Mouse (Mus musculus) stomach, postnatal 0 days (tissue): ENCODE results near the gene Actn1. TPM values are rescaled to one million over a fixed set of nuclear protein-coding genes. Genes with fewer than 3 reads are reported as not detected.

Experiments
- ATAC-seq: fragments of 200-750 bp; cut with Nextera tagmentation; 2 replicates; pipeline ENCODE4 v1.8.0; 2017; ENCODE audit not compliant: low FRiP score, low TSS enrichment
- DNase-seq: peaks from one replicate; pipeline ENCODE4 v3.0.0-alpha.2; 2016; ENCODE audit warnings: low spot score
- H3K27ac ChIP-seq: fragments of 300-500 bp; sonication (generic); replicated peaks from 2 replicates; pipeline ENCODE4 v1.5.1; 2014; ENCODE audit warnings: mild to moderate bottlenecking, control low read depth
- H3K27me3 ChIP-seq: fragments of 300-500 bp; sonication (generic); 2 replicates; pipeline ENCODE4 v1.6.1; 2014; ENCODE audit warnings: low read length; ENCODE audit not compliant: control insufficient read depth, insufficient read depth
- H3K36me3 ChIP-seq: fragments of 300-500 bp; sonication (generic); 2 replicates; pipeline ENCODE4 v1.6.1; 2014; ENCODE audit warnings: low read length, mixed read lengths; ENCODE audit not compliant: control insufficient read depth, insufficient read depth
- H3K4me1 ChIP-seq: fragments of 300-500 bp; sonication (generic); replicated peaks from 2 replicates; pipeline ENCODE4 v1.6.1; 2014; ENCODE audit warnings: antibody characterized with exemption; ENCODE audit not compliant: control insufficient read depth, insufficient read depth
- H3K4me2 ChIP-seq: fragments of 300-500 bp; sonication (generic); replicated peaks from 2 replicates; pipeline ENCODE4 v1.6.1; 2014; ENCODE audit warnings: low read depth, mild to moderate bottlenecking, control low read depth, moderate library complexity
- H3K4me3 ChIP-seq: fragments of 300-500 bp; sonication (generic); 2 replicates; pipeline ENCODE4 v1.5.1; 2014; ENCODE audit warnings: low read depth, low read length, control low read depth
- H3K9ac ChIP-seq: fragments of 300-500 bp; sonication (generic); 2 replicates; pipeline ENCODE4 v1.6.1; 2014; ENCODE audit warnings: mild to moderate bottlenecking, low read length, control low read depth, mixed read lengths
- H3K9me3 ChIP-seq: fragments of 300-500 bp; sonication (generic); 2 replicates; pipeline ENCODE4 v1.6.1; 2016; ENCODE audit warnings: low read length; ENCODE audit not compliant: control insufficient read depth
- CTCF ChIP-seq: IDR thresholded peaks from 2 replicates; pipeline ENCODE4 v1.5.1; 2016; ENCODE audit warnings: antibody characterized with exemption, low read depth, mild to moderate bottlenecking, moderate library complexity
- EP300 ChIP-seq: optimal IDR thresholded peaks from 2 replicates; pipeline ENCODE3; 2016; ENCODE audit warnings: antibody characterized with exemption
- WGBS: fragments of 180-500 bp; shearing (Covaris S2); extraction: QIAGEN DNeasy Blood & Tissue Kit; methylation state at CpG from one replicate; pipeline ENCODE4 v1.1.7; 2014; 5-methylcytosine and 5-hydroxymethylcytosine counted together
- polyA plus RNA-seq: library from polyadenylated mRNA; unstranded; fragments of >200 nt; fragmentation: Nextera tagmentation; extraction: Ambion mirVana; gene quantifications from 2 replicates; pipeline ENCODE4 v1.2.1, GENCODE M21; 2015

Actn1 gene
- polyA plus RNA-seq, 1 experiment from 2014 or later = 36.8 TPM

DNA sequence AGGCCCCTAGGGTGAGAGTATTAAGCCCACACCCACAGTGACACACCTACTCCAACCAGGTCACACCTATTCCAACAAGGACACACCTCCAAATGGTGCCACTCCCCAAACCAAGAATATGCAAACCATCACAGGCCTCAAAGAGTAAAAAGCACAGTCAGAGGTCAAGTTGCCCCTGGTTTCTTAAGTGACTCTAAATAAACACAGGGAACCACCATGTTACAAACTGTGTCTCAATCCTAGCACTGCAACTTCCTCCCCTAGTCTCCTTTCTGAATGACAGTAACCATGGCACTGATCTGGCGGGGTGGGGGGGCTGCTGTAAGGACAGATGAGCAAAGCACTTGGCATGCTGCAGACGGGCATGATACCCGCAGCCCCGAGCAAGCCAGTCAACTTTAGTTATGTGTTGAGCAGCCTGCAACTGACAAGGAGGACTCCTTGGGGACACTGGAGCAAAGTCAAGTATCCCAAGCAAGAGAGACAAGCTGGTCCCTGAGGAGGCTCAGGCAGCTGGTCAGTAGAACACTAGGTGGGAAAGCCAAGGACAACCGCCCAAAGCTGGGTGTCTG is 132.9 kb downstream of the Actn1 start:
- ATAC-seq = no peak
- Histone ChIP-seq H3K36me3 (0 out of 2 replicates have a peak, but pooled peaks cover 3% of the 10 kb centered on the region), H3K27ac (0 out of 2 replicates have a peak overlapping the region, but pooled peaks have one; percentile 13), H3K4me3 (no peak overlapping the region), H3K9ac (no peak overlapping the region), H3K27me3 (no peaks in the 10 kb centered on the region), H3K4me1 (peaks cover 34% of the 10 kb centered on the region), H3K9me3 (no peaks in the 10 kb centered on the region), H3K4me2 (no peak overlapping the region)
- 93% methylated on average over 5 of the region's 5 CpGs for WGBS
- no peak for TF ChIP-seq EP300
- no peak for TF ChIP-seq CTCF
- no peak for DNase-seq

DNA sequence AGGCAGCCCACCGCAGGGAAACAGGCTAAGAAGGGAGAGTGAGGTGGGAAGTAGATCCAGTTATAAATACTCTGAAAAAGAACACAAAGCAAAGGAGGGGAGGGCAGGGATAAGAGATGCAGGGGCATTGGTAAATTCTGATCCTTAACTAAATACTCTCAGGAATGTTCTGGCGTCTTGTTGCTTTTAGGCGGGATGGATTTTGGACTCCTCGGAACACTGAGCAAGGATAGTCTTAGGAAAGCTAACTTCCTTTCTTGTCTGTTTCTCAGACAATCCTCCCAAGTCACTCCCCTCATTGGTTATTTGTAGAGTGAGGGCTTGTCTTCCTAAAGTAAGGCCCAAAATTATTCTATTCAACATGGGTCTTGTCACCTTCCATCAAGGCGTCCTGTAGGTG is 134.9 kb downstream of the Actn1 start:
- H3K36me3 ChIP-seq = peaks cover 6% of the 10 kb centered on the region; the same call in 1 of the 2 replicates
- no peaks in the 10 kb centered on the region for H3K27me3 ChIP-seq
- no peak overlapping the region for H3K4me2 ChIP-seq
- TF ChIP-seq EP300 (no peak), CTCF (no peak)
- no peak overlapping the region for H3K27ac ChIP-seq
- WGBS = 63% methylated on average over 5 of the region's 5 CpGs
- DNase-seq (no peak), ATAC-seq (no peak)
- H3K9me3 ChIP-seq = no peaks in the 10 kb centered on the region
- no peak overlapping the region for H3K9ac ChIP-seq
- H3K4me1 ChIP-seq = peaks cover 23% of the 10 kb centered on the region
- no peak overlapping the region for H3K4me3 ChIP-seq

DNA sequence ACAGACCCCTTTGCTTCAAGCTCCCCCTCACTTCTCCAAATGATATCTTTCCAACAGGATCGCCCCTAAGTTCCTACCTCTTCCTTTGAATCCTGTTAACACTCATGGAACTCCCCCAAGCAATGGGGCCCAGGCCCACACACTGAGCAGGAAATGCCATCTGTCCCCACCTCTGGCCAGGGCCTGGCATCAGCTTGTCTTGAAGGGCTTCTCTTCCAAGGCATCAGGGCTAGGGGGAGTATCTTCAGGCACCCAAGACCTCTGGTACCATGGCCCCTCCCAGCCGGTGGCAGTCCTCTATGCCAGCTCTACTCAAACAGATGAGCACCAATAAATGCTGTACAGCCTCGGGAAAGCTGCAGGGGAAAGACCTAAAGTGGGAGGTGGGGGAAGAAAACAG is 135.4 kb downstream of the Actn1 start:
- H3K4me3 ChIP-seq = no peak overlapping the region
- DNase-seq (no peak), ATAC-seq (no peak)
- peaks cover 6% of the 10 kb centered on the region; the same call in 1 of the 2 replicates for H3K36me3 ChIP-seq
- H3K27me3 ChIP-seq = no peaks in the 10 kb centered on the region
- no peak overlapping the region for H3K9ac ChIP-seq
- 0 out of 2 replicates have a peak overlapping the region, but pooled peaks have one; percentile 40 for H3K27ac ChIP-seq
- no peaks in the 10 kb centered on the region for H3K9me3 ChIP-seq
- TF ChIP-seq CTCF (no peak), EP300 (no peak)
- H3K4me1 ChIP-seq = peaks cover 18% of the 10 kb centered on the region
- no peak overlapping the region for H3K4me2 ChIP-seq
- WGBS = 58% methylated on average over 3 of the region's 3 CpGs

DNA sequence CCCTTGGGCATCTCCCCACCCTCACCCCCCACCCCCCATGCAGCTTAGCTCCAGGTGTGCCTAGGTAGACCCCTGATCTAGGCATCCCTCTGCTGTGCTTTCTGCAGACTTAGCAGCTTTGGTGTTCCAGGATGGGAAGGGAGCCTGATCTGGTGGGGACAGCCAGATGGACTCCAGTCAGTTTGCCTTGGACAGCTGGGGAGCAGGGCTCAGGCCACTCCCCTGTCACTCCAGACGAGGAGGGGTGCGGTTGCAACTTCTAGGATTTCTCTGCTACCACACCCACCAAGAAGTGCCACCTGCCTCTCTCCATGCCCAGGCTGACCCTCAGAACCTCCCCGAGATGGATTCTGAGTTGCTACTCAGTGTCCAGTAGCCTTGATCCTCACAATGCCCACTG is 136.0 kb downstream of the Actn1 start:
- H3K4me2 ChIP-seq = no peak overlapping the region
- DNase-seq = no peak
- H3K36me3 ChIP-seq = peaks cover 6% of the 10 kb centered on the region; the same call in 1 of the 2 replicates
- H3K9me3 ChIP-seq = no peaks in the 10 kb centered on the region
- peak overlapping the region; percentile 84 for H3K27ac ChIP-seq
- WGBS = 46% methylated on average over 3 of the region's 3 CpGs
- H3K4me1 ChIP-seq = peaks cover 17% of the 10 kb centered on the region
- TF ChIP-seq CTCF (no peak), EP300 (no peak)
- H3K27me3 ChIP-seq = no peaks in the 10 kb centered on the region
- no peak overlapping the region for H3K9ac ChIP-seq
- ATAC-seq = peak; percentile 18; the same call in 1 of the 2 replicates
- H3K4me3 ChIP-seq = no peak overlapping the region

DNA sequence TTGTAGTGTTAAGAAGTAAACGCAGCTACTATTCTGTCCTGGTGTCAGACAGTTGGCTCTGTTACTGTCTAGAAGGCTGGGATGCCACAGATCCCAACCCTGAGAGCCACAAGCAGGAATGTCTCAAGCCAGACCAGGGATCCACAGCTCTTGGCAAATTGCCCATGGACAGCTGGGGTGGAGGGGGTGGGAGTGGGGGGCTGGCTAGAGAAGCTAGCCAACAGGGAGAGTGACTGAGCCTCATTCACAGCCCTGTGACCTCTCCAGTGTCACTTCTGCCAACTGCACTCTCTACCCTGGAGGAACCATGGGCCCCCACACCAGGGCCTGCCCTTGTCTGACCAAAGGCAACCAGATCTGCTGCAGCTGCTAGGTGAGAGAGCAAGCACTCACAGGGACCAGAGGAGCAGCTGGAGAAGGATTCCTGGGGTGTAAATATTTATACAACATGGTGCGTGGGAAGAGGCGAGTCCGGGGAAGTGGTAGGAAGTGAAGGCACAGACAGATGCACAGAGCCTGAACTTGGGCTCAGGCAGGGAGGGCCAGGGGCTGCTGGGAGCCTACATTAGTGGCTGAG is 136.9 kb downstream of the Actn1 start:
- H3K4me2 ChIP-seq = no peak overlapping the region
- peak; percentile 78 for ATAC-seq

DNA sequence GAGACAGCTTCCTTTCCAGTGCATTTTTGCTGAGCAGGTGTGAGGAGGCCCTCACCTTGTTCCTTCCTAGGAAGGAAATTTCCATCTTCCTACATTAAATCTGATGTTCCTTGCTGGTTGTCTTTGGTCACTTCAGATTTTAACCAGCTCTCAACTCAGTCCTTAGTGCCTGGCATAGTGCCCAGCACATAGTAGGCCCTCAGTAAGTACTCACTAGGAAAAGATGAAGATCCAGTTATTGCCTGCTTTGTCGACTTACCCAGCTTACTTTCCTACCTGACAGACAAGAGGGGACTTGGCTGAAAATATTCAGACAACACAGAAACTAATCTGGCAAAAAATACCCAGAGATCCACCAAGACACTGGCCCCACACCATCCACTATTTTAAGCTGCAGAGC is 138.7 kb downstream of the Actn1 start:
- WGBS = 41% methylated on average over 1 of the region's 1 CpGs
- no peak overlapping the region for H3K4me2 ChIP-seq
- H3K27me3 ChIP-seq = no peaks in the 10 kb centered on the region
- no peak for DNase-seq
- H3K4me1 ChIP-seq = peaks cover 17% of the 10 kb centered on the region
- no peaks in the 10 kb centered on the region for H3K9me3 ChIP-seq
- peaks cover 6% of the 10 kb centered on the region; the same call in 1 of the 2 replicates for H3K36me3 ChIP-seq
- H3K4me3 ChIP-seq = no peak overlapping the region
- ATAC-seq = no peak
- no peak overlapping the region for H3K9ac ChIP-seq
- no peak overlapping the region for H3K27ac ChIP-seq
- TF ChIP-seq CTCF (no peak), EP300 (no peak)

More for the DNA sequence above, 136.9 kb downstream of the Actn1 start:
- Histone ChIP-seq H3K9ac (no peak overlapping the region; the same call in 1 of the 2 replicates), H3K36me3 (peaks cover 6% of the 10 kb centered on the region; the same call in 1 of the 2 replicates), H3K4me3 (no peak overlapping the region), H3K4me1 (peaks cover 17% of the 10 kb centered on the region), H3K27ac (peak overlapping the region; percentile 84), H3K9me3 (no peaks in the 10 kb centered on the region), H3K27me3 (no peaks in the 10 kb centered on the region)
- peak; percentile 60 for DNase-seq
- WGBS = 11% methylated on average over 4 of the region's 4 CpGs
- TF ChIP-seq CTCF (no peak), EP300 (no peak)
